Mouse (Mus musculus): ENCODE data around the gene Retn.

DNA sequence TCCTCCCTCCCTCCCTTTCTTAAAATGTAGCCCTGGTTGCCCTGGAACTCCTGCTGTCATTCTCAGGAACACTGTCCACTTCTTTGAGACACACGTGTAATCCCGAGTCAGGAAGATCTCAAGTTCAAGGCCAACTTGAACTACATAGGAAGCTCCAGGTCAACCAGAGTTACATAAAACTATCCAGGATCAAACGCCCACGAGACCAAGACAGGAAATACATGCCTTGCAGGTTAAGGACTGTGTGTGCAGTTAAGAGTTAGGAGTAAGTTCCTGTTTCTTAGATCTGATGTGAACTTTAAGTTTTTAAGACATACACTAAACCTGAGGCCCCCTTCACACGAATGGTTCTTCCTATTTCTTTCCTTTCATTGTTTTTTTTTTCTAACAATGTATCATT is 28.6 kb upstream of the Retn start:
- TF ChIP-seq CTCF (IDR thresholded peaks at IDR 0.05; ENCODE audit: insufficient read depth, low read depth, low read length) = no peak
- no peak for TF ChIP-seq POLR2A (IDR thresholded peaks at IDR 0.05; ENCODE audit: insufficient read depth, low read depth, low read length)
